Mouse (Mus musculus) frontal cortex, postnatal 10 days (tissue): ENCODE results near the gene Trmo.

Source experiments
- DNase-seq, 2 experiments: peaks; one replicate each; pipeline ENCODE4 v3.0.0; 2022; ENCODE audit warnings: low spot score in 2 of 2, mixed read lengths in 1 of 2

Trmo gene

GRCm38 (mm10) chr4:46389013-46389611 is at the start of gene Trmo:
Trmo (minus strand) TSS chr4:46389437.
- peak; percentile 88 to 93 for DNase-seq

- no peak for DNase-seq
These were observed 43.3 kb upstream of the Trmo start for GRCm38 (mm10) chr4:46432339-46433036.

- peak in 1 of 2 experiments; percentile 35 for DNase-seq
These were observed 39.8 kb upstream of the Trmo start for GRCm38 (mm10) chr4:46428903-46429499.

- DNase-seq: no peak
These were observed 33.4 kb upstream of the Trmo start for GRCm38 (mm10) chr4:46422625-46423024.

GRCm38 (mm10) chr4:46418851-46419250 is 29.6 kb upstream of the Trmo start:
- DNase-seq: no peak

GRCm38 (mm10) chr4:46417491-46417890 is 28.3 kb upstream of the Trmo start:
- no peak for DNase-seq

- DNase-seq: no peak
These were observed 24.2 kb upstream of the Trmo start, which contains the start of gene Hemgn for GRCm38 (mm10) chr4:46413406-46413805. Hemgn (minus strand) TSS chr4:46413506.

GRCm38 (mm10) chr4:46412113-46412512 is 22.9 kb upstream of the Trmo start:
- no peak for DNase-seq

GRCm38 (mm10) chr4:46411489-46411888 is 22.3 kb upstream of the Trmo start:
- DNase-seq: no peak

GRCm38 (mm10) chr4:46410677-46411076 is 21.4 kb upstream of the Trmo start:
- no peak for DNase-seq

- no peak for DNase-seq
These were observed 17.9 kb upstream of the Trmo start for GRCm38 (mm10) chr4:46406966-46407703.

GRCm38 (mm10) chr4:46404042-46404795 is 15.0 kb upstream of the Trmo start:
- no peak for DNase-seq

- no peak for DNase-seq
These were observed 9.6 kb upstream of the Trmo start for GRCm38 (mm10) chr4:46398839-46399238.

GRCm38 (mm10) chr4:46395736-46396135 is 6.5 kb upstream of the Trmo start:
- no peak for DNase-seq

GRCm38 (mm10) chr4:46394388-46394787 is 5.2 kb upstream of the Trmo start:
- DNase-seq: no peak

- DNase-seq: peak; percentile 24 to 73
These were observed 1.2 kb upstream of the Trmo start for GRCm38 (mm10) chr4:46390390-46390970.

GRCm38 (mm10) chr4:46389612-46390341 is 540 bp upstream of the Trmo start:
- DNase-seq: peak in 1 of 2 experiments; percentile 25

- DNase-seq: no peak
These were observed 681 bp downstream of the Trmo start for GRCm38 (mm10) chr4:46388556-46388955.

GRCm38 (mm10) chr4:46374869-46375368 is 14.3 kb downstream of the Trmo start:
- peak; percentile 53 to 79 for DNase-seq

GRCm38 (mm10) chr4:46374455-46374854 is 14.8 kb downstream of the Trmo start:
- no peak for DNase-seq
